Mouse (Mus musculus) gastrocnemius, adult 8-10 months (tissue): ENCODE results near the gene 4930470P17Rik. TPM values are rescaled to one million over a fixed set of nuclear protein-coding genes. Genes with fewer than 3 reads are reported as not detected.

ENCODE experiments used
- DNase-seq, 2 experiments: peaks; one replicate each; pipeline ENCODE4 v3.0.0; 2022; ENCODE audit warnings: low spot score in 2 of 2
- total RNA-seq, 4 experiments: library from RNA; stranded (reverse); gene quantifications; 2 replicates each; pipeline ENCODE4 v1.2.4; 2022

Gene 4930470P17Rik
- total RNA-seq, 4 experiments from 2014 or later = not detected

GRCm38 (mm10) chr2:170579551-170579950 lies 22.3 kb downstream of the 4930470P17Rik start:
- no peak for DNase-seq

- DNase-seq = no peak
Measured at GRCm38 (mm10) chr2:170578588-170578987, 23.2 kb downstream of the 4930470P17Rik start.

GRCm38 (mm10) chr2:170577502-170577901 lies 24.3 kb downstream of the 4930470P17Rik start:
- DNase-seq = no peak

GRCm38 (mm10) chr2:170576077-170576476 lies 25.7 kb downstream of the 4930470P17Rik start:
- no peak for DNase-seq

- no peak for DNase-seq
Measured at GRCm38 (mm10) chr2:170564995-170565394, 36.8 kb downstream of the 4930470P17Rik start.

- no peak for DNase-seq
Measured at GRCm38 (mm10) chr2:170563956-170564855, 37.6 kb downstream of the 4930470P17Rik start.

GRCm38 (mm10) chr2:170552088-170552487 lies 49.7 kb downstream of the 4930470P17Rik start:
- no peak for DNase-seq

GRCm38 (mm10) chr2:170550240-170550639 lies 51.6 kb downstream of the 4930470P17Rik start:
- DNase-seq = no peak

GRCm38 (mm10) chr2:170549146-170549545 lies 52.7 kb downstream of the 4930470P17Rik start:
- no peak for DNase-seq

- no peak for DNase-seq
Measured at GRCm38 (mm10) chr2:170548046-170548445, 53.8 kb downstream of the 4930470P17Rik start.

- DNase-seq = no peak
Measured at GRCm38 (mm10) chr2:170547526-170547925, 54.3 kb downstream of the 4930470P17Rik start.

GRCm38 (mm10) chr2:170545745-170546144 lies 56.1 kb downstream of the 4930470P17Rik start:
- no peak for DNase-seq

GRCm38 (mm10) chr2:170544950-170545349 lies 56.9 kb downstream of the 4930470P17Rik start:
- no peak for DNase-seq

- DNase-seq = no peak
Measured at GRCm38 (mm10) chr2:170544159-170544558, 57.7 kb downstream of the 4930470P17Rik start.

GRCm38 (mm10) chr2:170543625-170544024 lies 58.2 kb downstream of the 4930470P17Rik start:
- DNase-seq = no peak

- DNase-seq = no peak
Measured at GRCm38 (mm10) chr2:170539211-170539610, 62.6 kb downstream of the 4930470P17Rik start.

GRCm38 (mm10) chr2:170535841-170536240 lies 66.0 kb downstream of the 4930470P17Rik start:
- no peak for DNase-seq

- no peak for DNase-seq
Measured at GRCm38 (mm10) chr2:170534803-170535174, 67.0 kb downstream of the 4930470P17Rik start.

GRCm38 (mm10) chr2:170534116-170534802 lies 67.6 kb downstream of the 4930470P17Rik start:
- DNase-seq = no peak

- no peak for DNase-seq
Measured at GRCm38 (mm10) chr2:170530256-170530655, 71.6 kb downstream of the 4930470P17Rik start.

- DNase-seq = no peak
Measured at GRCm38 (mm10) chr2:170529766-170530165, 72.1 kb downstream of the 4930470P17Rik start.
